Mouse (Mus musculus) testis, adult 2 months (tissue): ENCODE measurements around the gene Slc22a1. TPM values are rescaled to one million over a fixed set of nuclear protein-coding genes. Genes with fewer than 3 reads are reported as not detected.

Experiments used
- H3K27ac ChIP-seq: fragments of 200-500 bp; 2 replicates; pipeline ENCODE4 v1.5.1; 2012; ENCODE audit warnings: low read depth, low read length; ENCODE audit not compliant: control insufficient read depth, insufficient read depth
- H3K27me3 ChIP-seq: fragments of 200-500 bp; 2 replicates; pipeline ENCODE4 v1.6.1; 2012; ENCODE audit warnings: mild to moderate bottlenecking, low read length, moderate library complexity; ENCODE audit not compliant: control insufficient read depth, insufficient read depth
- H3K36me3 ChIP-seq: fragments of 200-500 bp; 2 replicates; pipeline ENCODE4 v1.6.1; 2012; ENCODE audit warnings: mild to moderate bottlenecking, low read length; ENCODE audit not compliant: control insufficient read depth, insufficient read depth
- H3K4me1 ChIP-seq: fragments of 200-500 bp; 2 replicates; pipeline ENCODE4 v1.6.1; 2012; ENCODE audit warnings: low read length; ENCODE audit not compliant: control insufficient read depth, insufficient read depth
- H3K4me3 ChIP-seq: fragments of 200-500 bp; 2 replicates; pipeline ENCODE4 v1.5.1; 2012; ENCODE audit warnings: low read depth, mild to moderate bottlenecking, low read length, moderate library complexity, mixed read lengths; ENCODE audit not compliant: control insufficient read depth
- CTCF ChIP-seq: fragments of 200-500 bp; IDR thresholded peaks from 2 replicates; pipeline ENCODE4 v1.5.1; 2012; ENCODE audit warnings: low read depth, mild to moderate bottlenecking, inconsistent platforms, low read length, moderate library complexity; ENCODE audit not compliant: control insufficient read depth, insufficient read depth, insufficient replicate concordance
- POLR2A ChIP-seq: fragments of 200-500 bp; IDR thresholded peaks from 2 replicates; pipeline ENCODE4 v1.6.1; 2012; ENCODE audit warnings: low read depth, mild to moderate bottlenecking, inconsistent platforms, low read length, moderate library complexity; ENCODE audit not compliant: control insufficient read depth
- polyA plus RNA-seq: library from polyadenylated mRNA; depleted of rRNA; stranded (reverse); fragments of >200 nt; gene quantifications from 2 replicates; pipeline ENCODE4 v1.2.3, GENCODE M21; 2012

Gene Slc22a1
- polyA plus RNA-seq, 1 experiment: not detected

DNA sequence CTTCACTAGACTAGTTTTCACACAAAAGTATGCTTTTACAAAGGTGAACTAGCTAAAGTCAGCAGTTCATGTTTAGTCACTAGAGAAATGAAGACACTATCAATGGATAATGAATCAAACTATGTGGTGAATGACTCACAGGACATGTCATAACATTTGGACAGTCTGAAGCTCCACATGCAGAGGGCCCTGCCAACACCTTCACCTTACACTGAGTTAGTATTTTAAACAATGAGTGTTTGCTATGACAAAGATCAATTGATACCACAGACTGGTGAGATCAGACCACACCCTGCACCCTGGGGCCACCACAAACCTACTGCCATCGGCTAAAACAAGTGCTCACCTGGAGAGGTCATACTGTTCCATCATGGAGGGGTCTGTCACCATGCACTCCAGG, 39.4 kb upstream of the Slc22a1 start:
- H3K4me3 ChIP-seq: no peak overlapping the region
- no peaks in the 10 kb centered on the region for H3K27me3 ChIP-seq
- no peaks in the 10 kb centered on the region for H3K36me3 ChIP-seq
- no peak overlapping the region for H3K27ac ChIP-seq
- H3K4me1 ChIP-seq: no peaks in the 10 kb centered on the region
- TF ChIP-seq POLR2A: no peak
- TF ChIP-seq CTCF: no peak

DNA sequence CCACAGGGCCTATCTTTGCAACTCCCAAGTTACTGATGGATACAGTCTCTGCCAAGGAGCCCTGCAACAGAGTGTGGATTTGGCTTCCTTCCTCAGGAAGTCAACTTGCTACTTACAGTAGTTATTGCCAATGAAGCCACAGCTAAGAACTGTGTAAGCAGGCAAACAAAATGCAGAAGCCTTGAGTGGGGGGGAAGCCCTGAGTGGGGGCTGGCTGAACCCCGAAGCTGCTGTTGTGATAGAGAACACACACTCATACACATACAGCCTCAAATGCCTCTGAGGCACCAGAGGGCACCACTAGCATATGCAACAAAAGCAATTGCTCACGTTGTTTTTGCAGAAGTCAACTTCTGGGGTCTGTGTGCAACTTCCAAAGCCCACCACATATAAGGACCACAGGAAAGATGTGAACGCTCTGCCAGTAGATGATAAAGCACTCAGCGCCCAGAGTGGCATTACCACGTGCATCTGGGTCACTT, 38.5 kb upstream of the Slc22a1 start:
- Histone ChIP-seq H3K27me3 (no peaks in the 10 kb centered on the region), H3K27ac (no peak overlapping the region), H3K4me1 (no peaks in the 10 kb centered on the region), H3K36me3 (no peaks in the 10 kb centered on the region), H3K4me3 (no peak overlapping the region)
- no peak for TF ChIP-seq POLR2A
- TF ChIP-seq CTCF: no peak

GRCm38 (mm10) chr17:12712993-12713392, 37.4 kb upstream of the Slc22a1 start:
- Histone ChIP-seq H3K27ac (no peak overlapping the region), H3K4me1 (no peaks in the 10 kb centered on the region), H3K4me3 (no peak overlapping the region), H3K27me3 (no peaks in the 10 kb centered on the region), H3K36me3 (no peaks in the 10 kb centered on the region)
- TF ChIP-seq POLR2A (no peak), CTCF (no peak)

DNA sequence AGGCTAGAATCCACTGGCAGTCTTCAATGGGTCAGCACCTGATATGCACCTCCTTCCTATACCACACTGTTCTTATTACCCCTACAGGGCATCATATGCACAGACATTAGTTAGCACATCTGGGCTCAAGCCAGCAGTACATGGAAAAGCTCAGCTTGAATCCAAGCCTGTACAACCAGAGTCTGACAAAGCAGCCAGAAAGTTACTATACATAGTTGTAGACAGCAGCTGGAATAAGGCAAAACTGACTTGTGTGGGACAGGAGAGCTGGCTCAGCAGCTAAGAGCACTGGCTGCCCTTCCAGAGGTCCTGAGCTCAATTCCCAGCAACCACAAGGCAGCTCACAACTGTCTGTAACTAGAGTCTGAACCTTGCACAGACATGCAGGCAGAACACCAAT, 36.6 kb upstream of the Slc22a1 start:
- Histone ChIP-seq H3K27me3 (no peaks in the 10 kb centered on the region), H3K4me3 (no peak overlapping the region), H3K27ac (no peak overlapping the region), H3K36me3 (no peaks in the 10 kb centered on the region), H3K4me1 (no peaks in the 10 kb centered on the region)
- TF ChIP-seq POLR2A (no peak), CTCF (no peak)

DNA sequence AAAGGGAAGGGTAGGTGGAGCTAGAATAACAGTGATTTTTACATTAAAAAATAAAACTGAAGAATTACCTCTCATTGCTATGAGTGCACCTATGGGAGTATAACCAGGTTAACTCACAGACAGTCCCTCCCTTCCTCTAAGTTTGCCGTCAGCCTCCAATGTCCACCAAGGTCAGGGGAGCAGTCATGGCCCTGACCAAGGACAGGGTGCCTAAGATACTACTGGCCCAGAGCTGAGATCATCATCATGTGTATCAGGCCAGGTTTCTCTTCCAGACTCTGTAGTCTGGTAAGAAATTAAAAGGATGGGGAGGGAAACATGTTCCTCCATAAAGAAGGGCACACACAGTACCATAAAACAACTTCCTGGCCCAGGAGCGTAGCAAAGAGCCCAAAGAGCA, 35.3 kb upstream of the Slc22a1 start:
- TF ChIP-seq CTCF (no peak), POLR2A (no peak)
- no peaks in the 10 kb centered on the region for H3K36me3 ChIP-seq

DNA sequence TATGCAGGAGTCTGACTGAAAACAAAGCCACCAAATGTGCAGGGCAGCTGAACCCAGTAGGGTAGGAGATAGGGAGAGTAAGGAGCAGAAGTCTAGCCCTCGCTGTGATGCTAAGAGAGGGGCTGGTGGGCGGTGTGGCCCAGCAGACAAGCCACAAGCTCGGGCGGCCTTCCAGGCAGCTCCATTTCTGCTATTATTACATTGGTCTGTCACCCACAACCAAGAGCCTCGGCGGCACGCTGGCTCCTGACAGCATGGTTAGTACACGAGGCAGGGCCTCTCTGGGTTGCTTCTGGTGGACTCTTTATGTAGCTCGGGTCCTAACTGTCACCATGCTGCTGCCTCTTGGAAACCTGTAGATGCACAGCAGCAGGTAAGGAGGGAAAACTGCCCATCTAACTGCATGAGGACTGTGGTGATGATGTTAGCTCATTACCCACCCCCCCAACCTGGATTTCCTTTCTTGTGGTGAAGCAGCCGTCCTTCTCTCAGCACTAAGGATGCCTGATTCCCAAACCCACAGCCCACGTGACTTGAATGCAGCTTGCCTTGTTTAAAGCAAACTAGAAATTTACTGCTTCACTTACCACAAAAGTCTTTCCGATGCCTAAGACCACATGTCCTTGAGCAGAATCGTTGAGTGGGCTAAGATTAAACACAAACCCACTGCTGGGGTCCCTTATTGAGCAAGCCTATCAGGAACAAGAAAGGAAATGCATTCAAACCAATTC, 34.6 kb upstream of the Slc22a1 start:
- Histone ChIP-seq H3K36me3 (no peaks in the 10 kb centered on the region), H3K4me3 (no peak overlapping the region), H3K4me1 (no peaks in the 10 kb centered on the region), H3K27ac (no peak overlapping the region), H3K27me3 (no peaks in the 10 kb centered on the region)
- TF ChIP-seq CTCF: no peak
- TF ChIP-seq POLR2A: no peak

More for the DNA sequence above, 35.3 kb upstream of the Slc22a1 start:
- Histone ChIP-seq H3K27me3 (no peaks in the 10 kb centered on the region), H3K4me1 (no peaks in the 10 kb centered on the region), H3K27ac (no peak overlapping the region), H3K4me3 (no peak overlapping the region)

DNA sequence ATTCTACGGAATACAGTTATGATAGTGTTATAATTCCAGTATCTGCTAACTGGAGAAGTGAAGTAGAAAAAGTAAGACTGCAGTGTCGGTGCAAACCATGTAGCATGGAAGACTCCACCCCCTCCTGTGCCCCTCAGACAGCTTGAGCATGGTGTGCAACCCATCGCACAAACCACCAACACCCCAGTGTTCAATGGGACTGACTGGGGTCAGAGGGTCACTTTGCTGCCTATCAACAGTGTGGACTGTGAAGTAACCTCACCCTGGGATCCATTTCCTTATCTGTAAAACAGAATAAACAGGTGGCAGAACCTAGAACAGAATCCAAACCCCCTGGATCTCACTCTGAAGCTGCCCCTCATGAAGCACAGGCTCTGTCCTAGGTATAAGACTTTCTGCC, 32.8 kb upstream of the Slc22a1 start:
- TF ChIP-seq POLR2A (no peak), CTCF (no peak)
- Histone ChIP-seq H3K36me3 (no peaks in the 10 kb centered on the region), H3K27ac (no peak overlapping the region), H3K27me3 (no peaks in the 10 kb centered on the region), H3K4me3 (no peak overlapping the region), H3K4me1 (no peaks in the 10 kb centered on the region)
